Mouse (Mus musculus): Measurements from ENCODE around the gene Cops6. TPM values are rescaled to one million over a fixed set of nuclear protein-coding genes. Genes with fewer than 3 reads are reported as not detected.
A peak's percentile ranks its signal among the peaks of the same experiment; 100 is the strongest.

Cops6 gene
- 124 and 131 TPM in 2 replicates for polyA plus RNA-seq (2015; fragmentation: Nextera tagmentation; extraction: Ambion mirVana)

DNA sequence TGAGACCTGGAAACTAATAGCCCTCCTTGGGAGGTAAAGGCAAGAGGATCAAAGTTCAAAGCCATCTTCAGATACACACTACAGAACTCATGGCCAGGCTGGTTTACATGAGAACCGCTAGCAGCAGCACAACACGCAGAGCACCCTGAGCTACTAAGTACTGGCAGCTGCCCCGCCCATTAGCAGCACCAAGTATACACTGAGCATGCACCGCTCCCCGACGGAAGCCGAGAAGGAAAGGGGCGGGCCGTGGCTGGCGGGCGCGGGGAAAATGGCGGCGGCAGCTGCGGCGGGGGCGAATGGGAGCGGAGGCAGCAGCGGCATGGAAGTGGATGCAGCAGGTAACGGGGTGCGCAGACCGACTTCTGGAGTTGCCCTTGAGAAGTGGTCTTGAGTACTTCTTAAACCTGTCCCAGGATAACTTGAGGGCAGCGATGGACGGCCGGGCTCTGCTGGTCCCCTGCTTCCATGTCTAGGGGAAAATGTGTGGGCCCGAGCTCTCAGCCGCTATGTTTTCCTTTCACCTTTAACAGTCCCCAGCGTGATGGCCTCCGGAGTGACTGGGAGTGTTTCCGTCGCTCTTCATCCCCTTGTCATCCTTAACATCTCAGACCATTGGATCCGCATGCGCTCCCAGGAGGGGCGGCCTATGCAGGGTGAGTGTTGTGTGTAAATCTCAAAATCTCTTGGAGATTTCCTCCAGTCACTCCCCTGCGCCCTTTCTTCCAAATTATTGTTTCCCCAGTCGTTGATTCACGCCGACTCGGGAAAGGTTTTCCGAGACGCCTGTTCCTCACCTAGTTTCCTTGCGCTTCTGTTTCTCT lies at the start of gene Cops6:
Gene Cops6, plus strand, starts transcription at position 230 of the 824 bp plus-strand sequence.

DNA sequence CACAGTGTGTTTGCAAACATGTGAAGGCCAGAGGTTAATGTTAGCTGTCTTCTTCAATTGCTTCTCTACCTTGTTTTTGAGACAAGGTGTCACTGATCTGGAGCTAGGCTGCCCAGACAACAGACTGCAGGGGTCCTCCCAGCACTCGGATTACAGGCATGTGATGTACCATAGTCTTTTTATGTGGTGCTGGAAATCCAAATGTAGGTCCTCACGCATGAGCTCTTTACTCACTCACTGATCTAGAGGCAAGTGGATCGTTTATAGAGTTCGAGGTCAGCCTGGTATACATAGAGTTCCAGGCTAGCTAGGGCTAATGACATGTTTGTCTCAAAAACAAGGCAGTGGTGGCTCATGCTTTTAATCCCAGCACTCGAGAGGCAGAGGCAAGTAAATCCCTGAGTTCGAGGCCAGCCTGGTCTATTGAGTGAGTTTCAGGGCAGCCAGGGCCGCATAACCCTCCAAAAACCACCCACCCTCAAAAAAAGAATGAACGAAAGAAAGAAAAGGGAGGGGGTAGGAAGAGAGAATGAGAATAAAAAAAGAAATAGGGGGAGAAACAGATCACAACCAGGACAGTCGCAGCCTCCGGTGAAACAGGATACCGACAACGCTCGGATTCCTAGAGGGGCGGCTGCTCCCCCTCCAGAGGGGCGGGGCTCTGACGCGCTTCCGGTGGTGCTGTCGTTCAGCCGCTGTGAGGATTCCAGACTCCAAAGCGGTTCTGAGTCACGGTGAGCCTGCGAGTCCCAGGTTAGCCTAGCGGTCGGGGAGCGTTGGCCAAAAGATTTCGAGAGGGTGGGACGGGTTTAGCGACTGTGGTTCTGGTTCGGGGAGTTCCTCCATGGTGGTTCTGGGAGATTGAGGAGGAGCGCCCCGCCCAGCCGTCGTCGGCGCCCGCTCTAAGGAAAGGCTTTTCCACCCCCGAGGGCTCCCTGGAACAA lies 44.3 kb upstream of the Cops6 start, which contains the start of gene Zscan21:
Gene Zscan21, plus strand, starts transcription at position 649 of the 944 bp plus-strand sequence.

DNA sequence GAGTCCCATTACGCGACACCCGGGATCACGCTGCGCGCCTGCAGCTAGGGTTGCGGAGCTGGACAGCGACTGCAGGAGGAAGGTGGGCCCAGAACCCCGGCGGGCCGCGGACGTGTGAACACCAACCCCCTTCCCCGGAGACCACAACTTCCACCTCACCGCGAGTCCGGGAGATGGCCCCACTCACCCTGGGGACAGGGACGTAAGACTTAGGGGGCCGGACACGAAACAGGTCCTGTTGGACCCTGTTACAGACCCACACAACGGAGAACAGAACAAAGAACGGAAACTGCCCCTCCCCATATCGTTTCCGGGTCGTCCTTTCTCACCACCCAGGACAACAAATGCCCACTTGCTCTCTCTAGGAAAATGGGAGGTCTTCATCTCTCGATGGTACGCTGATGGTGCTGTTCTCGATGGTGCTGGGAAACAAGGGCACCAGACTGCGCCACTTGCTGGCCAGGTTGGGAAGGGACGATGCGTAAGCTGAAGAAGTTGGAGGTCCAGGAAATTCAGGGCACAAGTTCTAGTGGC lies 5.4 kb upstream of the Cops6 start, which contains the start of gene Zfp113:
Gene Zfp113, minus strand, starts transcription at position 302 of the 534 bp plus-strand sequence.

DNA sequence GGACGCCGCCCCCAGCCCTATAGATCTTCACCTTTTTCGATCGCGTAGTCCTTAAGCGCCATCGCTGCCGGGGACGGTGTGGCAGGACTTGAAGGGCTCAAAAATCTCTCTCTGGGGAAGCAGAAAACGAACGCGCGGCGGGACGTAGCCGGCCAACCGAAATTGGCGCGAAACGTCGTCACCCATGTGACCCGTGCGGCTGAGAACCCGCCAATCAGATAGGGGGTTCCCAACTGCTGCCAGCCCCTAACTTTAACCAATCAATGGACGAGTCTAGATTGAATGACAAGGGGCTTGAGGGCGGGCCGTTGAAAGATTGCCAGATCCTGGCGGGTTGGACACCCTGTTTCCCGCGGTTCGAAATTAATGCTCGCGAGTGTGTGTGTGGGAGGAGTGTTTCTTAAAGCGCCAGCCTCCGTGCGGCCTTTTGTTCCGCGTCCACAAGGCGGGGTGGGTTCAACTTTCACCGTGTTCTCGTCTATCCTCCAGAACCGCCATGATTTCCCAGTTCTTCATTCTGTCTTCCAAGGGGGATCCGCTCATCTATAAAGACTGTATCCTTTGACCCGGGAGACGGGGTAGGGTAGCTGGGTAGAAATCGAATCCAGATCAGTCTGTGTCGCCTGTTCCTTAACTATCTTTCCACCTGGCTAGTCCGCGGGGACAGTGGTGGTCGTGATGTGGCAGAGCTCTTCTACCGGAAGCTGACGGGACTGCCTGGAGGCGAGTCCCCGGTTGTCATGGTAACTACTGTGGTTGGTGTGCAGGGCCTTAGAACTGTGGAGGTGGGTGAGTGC lies 11.0 kb downstream of the Cops6 start, which contains the start of the genes Ap4m1 and Mcm7:
Gene Ap4m1, plus strand, starts transcription at position 308 of the 797 bp plus-strand sequence.
Gene Mcm7, minus strand, starts transcription at position 728 of the 797 bp plus-strand sequence.

DNA sequence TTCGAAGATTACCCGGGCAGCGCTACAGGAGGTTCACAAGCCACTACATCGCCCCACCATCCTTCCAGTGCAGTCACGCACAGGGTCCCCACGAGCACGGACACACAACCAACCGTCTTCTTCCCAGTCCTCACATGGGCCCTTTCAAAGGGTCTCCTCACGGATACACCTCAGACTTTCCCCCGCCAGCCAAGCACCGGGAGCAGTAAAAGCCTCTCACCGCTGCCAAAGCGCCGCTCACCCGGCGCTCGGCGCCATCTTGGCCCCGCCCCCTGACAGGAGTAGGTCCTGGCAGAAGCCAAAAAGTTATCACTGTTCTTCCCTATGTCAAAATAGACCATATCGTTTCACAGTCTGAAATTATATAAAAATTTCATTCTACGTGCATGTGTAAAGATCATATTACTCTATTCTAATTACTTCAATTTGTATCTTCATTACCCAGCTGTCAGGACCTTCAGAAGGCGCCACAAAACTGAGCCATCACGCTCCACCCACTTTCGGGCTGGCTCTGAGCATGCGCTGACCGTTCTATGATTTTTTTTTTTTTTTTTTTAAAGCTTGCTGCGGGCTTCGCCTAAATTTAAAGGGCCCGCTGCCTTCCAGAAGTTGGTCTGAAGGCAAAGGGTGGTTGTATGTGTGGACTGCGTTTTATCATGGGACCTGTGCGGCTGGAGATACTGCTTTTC lies 26.2 kb downstream of the Cops6 start, which contains the start of the genes Taf6 and Cnpy4:
Gene Taf6, minus strand, starts transcription at position 502 of the 689 bp plus-strand sequence.
Gene Cnpy4, plus strand, starts transcription at position 536 of the 689 bp plus-strand sequence.

DNA sequence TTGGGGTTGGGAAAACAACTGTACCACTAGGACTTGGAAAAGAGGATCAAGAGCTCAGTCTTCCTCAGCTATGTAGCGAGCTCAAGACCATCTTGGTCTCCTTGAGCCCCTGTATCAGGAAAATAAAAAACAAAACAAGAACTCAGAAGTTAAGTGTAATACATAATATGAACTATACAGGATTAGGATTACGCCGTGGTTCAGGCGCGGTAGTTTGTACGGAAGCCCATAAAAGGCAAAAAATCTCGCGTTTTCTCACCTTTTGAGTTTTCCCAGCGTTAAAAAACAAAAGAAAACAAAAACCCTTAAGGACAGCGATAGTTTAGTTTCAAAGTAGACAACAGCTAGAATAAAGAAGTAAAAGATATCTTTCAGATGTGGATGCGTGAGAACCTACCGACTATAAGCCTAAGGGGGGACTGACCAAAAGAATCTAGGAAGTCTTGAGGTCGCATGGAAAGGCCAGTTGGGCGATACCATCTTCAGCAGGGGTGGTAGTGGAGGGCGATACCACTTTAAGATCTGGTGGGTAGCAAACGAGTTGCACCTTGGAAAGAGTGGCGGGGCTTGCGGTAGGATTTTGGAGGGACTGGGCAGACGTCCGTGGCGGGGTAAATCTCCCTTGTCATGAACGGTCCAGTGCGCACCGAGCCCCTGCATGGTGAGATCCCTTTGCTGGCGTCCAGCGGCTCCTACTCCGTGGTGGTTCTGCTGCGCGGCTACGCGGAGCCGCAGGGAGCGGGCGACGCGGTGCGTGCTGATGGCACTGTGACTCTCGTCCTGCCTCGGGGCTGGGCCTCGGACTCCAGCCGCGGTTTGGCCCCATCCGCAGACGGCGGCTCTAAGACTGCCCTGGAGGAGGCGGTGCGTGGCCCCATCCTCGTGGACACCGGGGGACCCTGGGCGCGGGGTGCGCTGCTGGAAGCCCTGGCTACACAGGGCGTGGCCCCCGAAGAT lies 33.2 kb downstream of the Cops6 start, which contains the start of gene Mblac1:
Gene Mblac1, plus strand, starts transcription at position 544 of the 957 bp plus-strand sequence.

MicroRNA genes within 50 kb of the gene (microRNA counts, 519-probe panel; counts per million panel counts)
- 7,810 counts per million, percentile 77 among the panel's probes with 10 or more counts for microRNA mmu-miR-106b
- microRNA mmu-miR-25: 9,119 counts per million, percentile 88 among the panel's probes with 10 or more counts
- microRNA mmu-miR-93: 7,854 counts per million, percentile 77 among the panel's probes with 10 or more counts

Other genes starting within 250 kb of the Cops6 start
- gene Cyp3a13, start 239.5 kb upstream of the Cops6 start, polyA plus RNA-seq (2015; fragmentation: Nextera tagmentation; extraction: Ambion mirVana): 0.18 and 0.27 TPM in 2 replicates
- 0.04 TPM in 1 of 2 replicates, not detected in the other for gene Gjc3, start 198.0 kb upstream of the Cops6 start, polyA plus RNA-seq (2015; fragmentation: Nextera tagmentation; extraction: Ambion mirVana)
- gene Azgp1, start 179.6 kb upstream of the Cops6 start, polyA plus RNA-seq (2015; fragmentation: Nextera tagmentation; extraction: Ambion mirVana): 0.46 TPM in 1 of 2 replicates, not detected in the other
- gene Smok3a, start 139.8 kb upstream of the Cops6 start, polyA plus RNA-seq (2015; fragmentation: Nextera tagmentation; extraction: Ambion mirVana): not detected in 2 replicates
- not detected in 2 replicates for gene Smok3b, start 139.6 kb upstream of the Cops6 start, polyA plus RNA-seq (2015; fragmentation: Nextera tagmentation; extraction: Ambion mirVana)
- not detected in 2 replicates for gene Smok3c, start 107.9 kb upstream of the Cops6 start, polyA plus RNA-seq (2015; fragmentation: Nextera tagmentation; extraction: Ambion mirVana)
- 4.9 and 5.4 TPM in 2 replicates for gene Zkscan1, start 76.0 kb upstream of the Cops6 start, polyA plus RNA-seq (2015; fragmentation: Nextera tagmentation; extraction: Ambion mirVana)
- 14.2 and 17.9 TPM in 2 replicates for gene Zscan21, start 44.2 kb upstream of the Cops6 start, polyA plus RNA-seq (2015; fragmentation: Nextera tagmentation; extraction: Ambion mirVana)
- gene Zfp113, start 5.3 kb upstream of the Cops6 start, polyA plus RNA-seq (2015; fragmentation: Nextera tagmentation; extraction: Ambion mirVana): 6.2 and 7.3 TPM in 2 replicates
- 9.1 and 9.7 TPM in 2 replicates for gene Ap4m1, start 10.9 kb downstream of the Cops6 start, polyA plus RNA-seq (2015; fragmentation: Nextera tagmentation; extraction: Ambion mirVana)
- 197 and 222 TPM in 2 replicates for gene Mcm7, start 11.4 kb downstream of the Cops6 start, polyA plus RNA-seq (2015; fragmentation: Nextera tagmentation; extraction: Ambion mirVana)
- 35.1 and 35.4 TPM in 2 replicates for gene Taf6, start 26.4 kb downstream of the Cops6 start, polyA plus RNA-seq (2015; fragmentation: Nextera tagmentation; extraction: Ambion mirVana)
- gene Cnpy4, start 26.4 kb downstream of the Cops6 start, polyA plus RNA-seq (2015; fragmentation: Nextera tagmentation; extraction: Ambion mirVana): 20.0 and 20.2 TPM in 2 replicates
- gene Mblac1, start 33.2 kb downstream of the Cops6 start, polyA plus RNA-seq (2015; fragmentation: Nextera tagmentation; extraction: Ambion mirVana): 6.0 and 7.3 TPM in 2 replicates
- gene Nxpe5, start 64.8 kb downstream of the Cops6 start, polyA plus RNA-seq (2015; fragmentation: Nextera tagmentation; extraction: Ambion mirVana): 1.1 and 1.6 TPM in 2 replicates
- 59.8 and 75.8 TPM in 2 replicates for gene Lamtor4, start 94.4 kb downstream of the Cops6 start, polyA plus RNA-seq (2015; fragmentation: Nextera tagmentation; extraction: Ambion mirVana)
- gene BC037034, start 103.0 kb downstream of the Cops6 start, polyA plus RNA-seq (2015; fragmentation: Nextera tagmentation; extraction: Ambion mirVana): 8.0 and 8.6 TPM in 2 replicates
- gene Gal3st4, start 111.8 kb downstream of the Cops6 start, polyA plus RNA-seq (2015; fragmentation: Nextera tagmentation; extraction: Ambion mirVana): 0.49 and 0.56 TPM in 2 replicates
- not detected in 2 replicates for gene Gm43720, start 118.9 kb downstream of the Cops6 start, polyA plus RNA-seq (2015; fragmentation: Nextera tagmentation; extraction: Ambion mirVana)
- gene Gpc2, start 118.9 kb downstream of the Cops6 start, polyA plus RNA-seq (2015; fragmentation: Nextera tagmentation; extraction: Ambion mirVana): 1.5 TPM in 2 replicates
- gene Stag3, start 119.2 kb downstream of the Cops6 start, polyA plus RNA-seq (2015; fragmentation: Nextera tagmentation; extraction: Ambion mirVana): 1.8 and 2.4 TPM in 2 replicates
- 0.52 and 1.0 TPM in 2 replicates for gene Pvrig, start 180.9 kb downstream of the Cops6 start, polyA plus RNA-seq (2015; fragmentation: Nextera tagmentation; extraction: Ambion mirVana)

Data from spleen, postnatal 0 days (tissue).